Mouse (Mus musculus) cerebellum, postnatal 10 days (tissue): Measurements from ENCODE around the gene Lsm10.
A peak's percentile ranks its signal among the peaks of the same experiment; 100 is the strongest.

Experiments
- DNase-seq, 2 experiments: peaks; one replicate each; pipeline ENCODE4 v3.0.0; 2021; ENCODE audit warnings: mixed read lengths in 2 of 2

The Lsm10 gene

DNA sequence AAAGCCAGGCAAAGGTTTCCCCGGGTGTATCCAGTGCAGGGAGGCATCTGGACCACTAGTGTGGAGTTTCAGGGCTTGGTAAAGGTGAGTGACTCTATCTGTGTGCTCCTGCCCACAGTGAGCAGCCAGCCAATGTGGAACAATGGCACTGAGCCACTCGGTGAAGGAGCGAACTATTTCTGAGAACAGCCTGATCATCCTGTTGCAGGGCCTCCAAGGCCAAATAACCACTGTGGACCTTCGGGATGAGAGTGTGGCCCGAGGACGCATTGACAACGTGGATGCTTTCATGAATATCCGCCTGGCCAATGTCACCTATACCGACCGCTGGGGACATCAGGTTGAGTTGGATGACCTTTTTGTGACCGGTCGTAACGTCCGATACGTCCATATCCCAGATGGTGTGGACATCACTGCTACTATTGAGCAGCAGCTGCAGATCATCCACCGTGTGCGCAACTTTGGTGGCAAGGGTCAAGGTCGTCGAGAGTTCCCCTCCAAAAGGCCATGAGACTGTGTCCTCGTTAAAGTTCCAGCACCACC is 1.4 kb downstream of the Lsm10 start:
- no peak for DNase-seq

- no peak for DNase-seq
Observed at GRCm38 (mm10) chr4:126099365-126099764, 2.9 kb downstream of the Lsm10 start.

- DNase-seq, result no peak
Observed at GRCm38 (mm10) chr4:126100764-126101163, 4.3 kb downstream of the Lsm10 start.

GRCm38 (mm10) chr4:126102061-126102841 is 5.8 kb downstream of the Lsm10 start:
- peak; percentile 46 to 56 for DNase-seq

DNA sequence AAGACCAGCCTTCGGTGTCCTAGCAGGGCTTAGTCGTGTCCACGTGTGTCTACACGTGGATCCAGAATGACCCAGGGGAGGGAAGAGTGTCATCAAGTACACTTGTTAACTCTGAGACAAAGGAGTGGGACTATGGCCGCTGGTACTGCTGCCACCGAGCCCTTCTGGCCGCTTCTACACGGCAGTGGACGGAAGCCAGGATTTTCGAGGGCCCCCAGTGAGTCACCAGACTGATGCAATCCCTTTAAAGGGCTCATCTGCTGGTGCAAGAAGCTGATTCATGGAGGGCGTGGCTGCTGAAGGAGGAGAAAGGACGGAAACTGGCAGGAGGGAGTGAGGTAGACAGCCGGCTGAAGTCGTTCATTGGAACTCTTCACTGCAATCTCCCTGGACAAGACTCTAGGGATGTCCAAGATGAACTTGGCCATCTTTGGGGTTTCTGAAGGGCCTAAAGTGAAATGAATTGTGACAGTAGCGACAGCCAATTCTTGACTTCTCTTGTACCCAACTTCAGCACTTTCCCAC is 6.7 kb downstream of the Lsm10 start:
- peak; percentile 91 to 92 for DNase-seq

GRCm38 (mm10) chr4:126103590-126104068 is 7.2 kb downstream of the Lsm10 start, which contains the start of gene Stk40:
Stk40 (plus strand) TSS chr4:126103957.
- peak; percentile 99 for DNase-seq

GRCm38 (mm10) chr4:126104261-126105075 is 8.0 kb downstream of the Lsm10 start:
- peak; percentile 62 to 72 for DNase-seq

- DNase-seq, result peak in 1 of 2 experiments; percentile 15
Observed at GRCm38 (mm10) chr4:126105131-126105783, 8.8 kb downstream of the Lsm10 start.

- DNase-seq, result peak; percentile 51 to 52
Observed at GRCm38 (mm10) chr4:126108061-126108740, 11.8 kb downstream of the Lsm10 start.

- no peak for DNase-seq
Observed at GRCm38 (mm10) chr4:126109613-126110373, 13.4 kb downstream of the Lsm10 start.

DNA sequence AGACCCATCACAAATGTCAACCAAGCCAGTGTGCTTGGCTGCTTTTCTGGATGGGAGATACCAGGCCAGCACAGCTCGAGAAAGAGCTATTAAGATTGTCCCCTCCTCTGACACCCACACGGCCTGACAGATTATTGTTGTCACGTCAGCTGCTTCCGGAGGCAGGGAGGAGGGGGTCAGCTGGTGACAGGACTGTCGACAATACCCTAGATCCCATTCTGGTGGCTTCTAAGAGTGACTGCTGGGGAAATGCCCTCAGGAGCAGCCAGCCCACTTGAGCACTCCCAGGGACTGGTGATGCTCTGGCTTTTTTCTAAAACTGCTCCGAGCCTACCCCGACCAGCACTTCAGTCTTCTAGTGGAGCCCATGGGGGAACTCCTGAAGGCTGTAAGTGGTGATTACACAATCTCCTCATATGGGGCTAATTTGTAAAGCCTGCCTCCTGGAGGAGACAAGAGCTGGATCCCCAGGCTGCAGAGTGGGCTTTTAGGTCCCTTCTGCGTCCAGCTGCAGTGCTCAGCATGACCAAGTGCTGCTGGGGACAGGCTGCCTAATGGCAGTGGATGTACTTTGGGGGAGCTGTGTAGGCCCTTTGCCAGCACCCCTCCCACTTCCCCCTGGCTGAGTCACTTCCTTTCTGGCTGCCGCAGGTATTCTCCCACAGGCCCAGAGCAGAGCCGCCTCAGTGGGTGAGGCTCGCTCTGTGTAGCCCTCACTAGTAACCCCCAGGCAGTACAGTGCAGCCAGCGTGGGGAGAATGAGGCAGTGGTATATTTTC is 14.1 kb downstream of the Lsm10 start:
- DNase-seq, result peak; percentile 70 to 72

DNA sequence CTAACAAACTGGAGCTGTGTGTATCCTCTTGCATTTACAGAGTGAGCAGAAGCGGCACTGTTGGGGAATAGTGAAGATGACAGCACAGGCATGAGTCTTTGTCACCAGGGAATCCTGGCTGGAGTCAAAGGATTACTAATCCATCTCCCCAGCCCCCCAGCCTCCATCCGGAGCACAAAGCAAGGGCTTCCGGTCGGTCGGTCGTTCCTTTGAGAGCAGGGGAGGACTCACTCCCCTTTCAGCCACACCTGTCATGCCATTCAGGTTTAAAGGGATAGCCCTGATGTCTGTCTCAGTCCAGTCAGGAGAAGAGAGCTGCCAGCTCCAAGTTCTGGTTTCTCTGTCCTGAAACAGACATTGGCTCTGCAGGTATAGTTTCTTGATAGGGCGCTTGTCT is 14.7 kb downstream of the Lsm10 start:
- peak in 1 of 2 experiments; percentile 51 for DNase-seq

DNA sequence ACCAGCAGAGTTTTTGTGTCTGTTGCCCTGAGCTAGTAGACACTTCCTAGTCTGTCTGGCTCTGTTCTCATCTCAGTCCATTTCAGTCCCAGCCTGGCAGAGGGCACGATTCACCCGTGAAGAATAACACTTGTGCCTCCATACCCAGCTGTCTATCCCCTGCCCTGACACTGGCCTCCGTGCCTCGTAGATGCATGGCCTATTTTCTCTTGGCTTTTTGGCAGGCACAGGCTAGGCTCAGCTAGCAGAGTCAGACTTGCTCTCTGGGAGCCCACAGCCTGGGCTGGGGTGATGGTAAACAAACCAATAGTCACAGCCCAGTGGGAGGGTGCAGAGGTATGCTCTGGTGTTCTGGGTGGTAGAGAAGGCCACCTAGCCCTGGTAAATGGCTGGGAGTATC is 16.8 kb downstream of the Lsm10 start:
- DNase-seq, result peak; percentile 55 to 60

GRCm38 (mm10) chr4:126113943-126114342 is 17.5 kb downstream of the Lsm10 start:
- DNase-seq, result peak; percentile 79 to 85

DNA sequence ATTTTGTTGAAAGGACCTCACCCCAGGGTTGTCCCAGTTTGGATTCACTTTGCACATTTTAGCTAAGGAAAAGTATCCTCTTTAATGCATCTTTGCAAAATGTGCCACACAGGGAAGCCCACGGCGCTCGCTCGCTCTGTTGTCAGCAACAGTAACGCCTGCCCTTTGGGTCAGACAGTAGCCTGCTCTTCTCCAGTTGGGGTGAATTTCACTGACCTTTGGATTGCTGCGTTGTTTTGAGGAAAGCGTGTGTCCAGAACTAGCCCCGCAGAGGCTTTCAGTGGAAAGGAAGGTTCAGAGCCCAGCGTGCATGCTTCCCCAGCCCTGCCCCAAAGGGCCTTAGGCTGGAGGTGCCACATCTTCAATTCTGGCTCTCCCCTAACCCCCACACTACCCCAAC is 19.0 kb downstream of the Lsm10 start:
- peak in 1 of 2 experiments; percentile 21 for DNase-seq

DNA sequence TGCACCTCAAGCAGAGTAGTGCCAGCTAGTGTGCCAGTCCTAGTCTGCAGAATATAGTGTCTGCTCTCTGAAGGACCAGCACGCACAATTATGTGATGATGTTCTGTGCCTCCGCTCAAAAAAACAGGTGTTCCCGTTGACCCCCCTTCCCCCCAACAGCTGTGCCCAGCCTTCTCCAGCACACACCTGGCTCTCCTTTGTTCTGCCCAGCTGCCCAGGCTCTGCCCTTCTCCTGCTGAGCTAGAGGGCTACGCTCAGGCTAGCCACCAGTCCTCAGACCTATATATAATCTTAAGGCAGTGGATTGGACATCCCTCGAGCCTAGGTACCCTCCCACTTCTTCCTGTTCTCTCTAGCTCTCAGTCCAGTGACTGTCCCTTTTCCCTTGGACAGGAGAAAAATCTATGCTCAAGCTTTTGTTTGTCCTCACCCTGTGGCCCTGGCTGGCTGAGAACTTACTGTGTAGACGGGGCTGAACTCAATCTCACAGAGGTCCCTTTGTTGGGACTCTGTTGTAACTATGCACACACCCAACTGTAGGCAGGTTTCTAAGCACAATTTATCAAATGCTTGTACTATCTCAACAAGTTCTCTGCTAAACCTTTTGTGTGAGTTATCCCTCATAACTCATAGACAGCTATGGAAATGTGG is 19.6 kb downstream of the Lsm10 start:
- DNase-seq, result peak in 1 of 2 experiments; percentile 25

DNA sequence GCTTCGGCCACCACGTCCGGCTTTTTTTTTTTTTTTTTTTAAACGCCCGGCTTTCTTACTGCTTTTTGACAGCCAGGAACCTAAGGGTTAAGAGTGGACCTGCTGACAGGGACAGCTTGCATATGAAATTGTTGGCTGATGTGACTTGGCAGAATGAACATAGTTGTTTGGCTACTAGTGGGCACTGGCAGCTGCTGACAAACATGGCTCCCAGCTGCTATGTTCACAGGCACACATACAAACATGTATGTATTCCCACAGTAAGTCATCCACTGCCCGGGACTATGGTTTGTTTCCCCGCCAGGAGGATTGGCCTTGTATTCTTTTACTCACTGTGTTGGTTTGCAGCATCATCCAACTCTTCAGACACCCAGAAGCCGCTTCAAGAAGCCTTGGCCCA is 20.7 kb downstream of the Lsm10 start:
- peak; percentile 78 to 80 for DNase-seq

DNA sequence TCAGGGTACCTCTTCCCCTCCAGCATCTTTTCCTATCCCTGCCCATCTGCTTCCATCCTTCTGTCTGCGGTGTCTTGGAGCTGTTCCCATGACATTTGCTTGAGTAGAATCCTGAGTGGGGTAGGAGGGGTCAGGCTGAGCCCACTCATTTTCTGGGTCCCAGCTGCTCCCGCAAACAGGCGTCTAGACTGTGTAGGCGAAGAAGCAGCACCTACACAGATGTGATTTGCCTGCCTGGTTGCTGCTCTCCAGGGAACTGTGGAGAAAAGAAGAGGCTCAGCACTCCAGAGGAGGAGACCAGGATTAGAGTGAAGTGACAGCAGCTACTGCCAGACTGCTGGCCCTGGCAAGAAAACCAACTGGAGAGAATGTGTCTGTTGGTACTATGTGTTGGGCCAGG is 22.2 kb downstream of the Lsm10 start:
- peak; percentile 88 to 89 for DNase-seq

GRCm38 (mm10) chr4:126119051-126119450 is 22.6 kb downstream of the Lsm10 start:
- peak; percentile 73 to 74 for DNase-seq

- peak; percentile 87 to 88 for DNase-seq
Observed at GRCm38 (mm10) chr4:126120052-126120451, 23.6 kb downstream of the Lsm10 start.
